Mouse (Mus musculus) small intestine, adult 2 months (tissue): ENCODE measurements around the gene Nfs1. TPM values are rescaled to one million over a fixed set of nuclear protein-coding genes. Genes with fewer than 3 reads are reported as not detected.

Experiments used
- H3K27ac ChIP-seq: fragments of 200-500 bp; 2 replicates; pipeline ENCODE4 v1.5.1; 2012; ENCODE audit warnings: low read depth, low read length, control low read depth, inconsistent platforms; ENCODE audit not compliant: insufficient read depth
- H3K27me3 ChIP-seq: fragments of 200-500 bp; 2 replicates; pipeline ENCODE4 v1.6.1; 2012; ENCODE audit warnings: mild to moderate bottlenecking, moderate library complexity, low read length, inconsistent platforms; ENCODE audit not compliant: control insufficient read depth, insufficient read depth
- H3K36me3 ChIP-seq: fragments of 200-500 bp; 2 replicates; pipeline ENCODE4 v1.6.1; 2012; ENCODE audit warnings: mild to moderate bottlenecking, low read length, control low read depth, inconsistent platforms; ENCODE audit not compliant: control insufficient read depth, insufficient read depth
- H3K4me1 ChIP-seq: fragments of 200-500 bp; 2 replicates; pipeline ENCODE4 v1.6.1; 2012; ENCODE audit warnings: low read length, inconsistent platforms, mixed read lengths; ENCODE audit not compliant: control insufficient read depth, insufficient read depth, insufficient read length
- H3K4me3 ChIP-seq: fragments of 200-500 bp; 2 replicates; pipeline ENCODE4 v1.5.1; 2012; ENCODE audit warnings: low read depth, mild to moderate bottlenecking, control low read depth, inconsistent platforms, low read length, moderate library complexity
- CTCF ChIP-seq: fragments of 200-500 bp; IDR thresholded peaks from 2 replicates; pipeline ENCODE4 v1.5.1; 2012; ENCODE audit warnings: low read depth, mild to moderate bottlenecking, control low read depth, inconsistent platforms, low read length, moderate library complexity, mixed read lengths; ENCODE audit not compliant: insufficient replicate concordance, insufficient read length; ENCODE audit errors: extremely low read depth
- POLR2A ChIP-seq: fragments of 200-500 bp; IDR thresholded peaks from 2 replicates; pipeline ENCODE4 v1.6.1; 2012; ENCODE audit warnings: low read depth, mild to moderate bottlenecking, control low read depth, inconsistent platforms, low read length, moderate library complexity
- WGBS: fragments of 180-500 bp; shearing (Covaris S2); methylation state at CpG from one replicate; pipeline ENCODE4 v1.1.7; 2018; 5-methylcytosine and 5-hydroxymethylcytosine counted together
- polyA plus RNA-seq: library from polyadenylated mRNA; depleted of rRNA; stranded (reverse); fragments of >200 nt; gene quantifications from 2 replicates; pipeline ENCODE4 v1.2.3, GENCODE M21; 2012; rRNA removed

Nfs1 gene
- polyA plus RNA-seq, 1 experiment = 40.3 TPM

GRCm38 (mm10) chr2:156080391-156080790, 63.6 kb downstream of the Nfs1 start:
- H3K36me3 ChIP-seq = peaks cover 36% of the 10 kb centered on the region
- no peak for TF ChIP-seq POLR2A
- TF ChIP-seq CTCF = no peak
- H3K4me1 ChIP-seq = no peaks in the 10 kb centered on the region
- no peak overlapping the region for H3K27ac ChIP-seq
- no peaks in the 10 kb centered on the region for H3K27me3 ChIP-seq
- 85% methylated on average over 7 of the region's 7 CpGs for WGBS
- no peak overlapping the region for H3K4me3 ChIP-seq

GRCm38 (mm10) chr2:156079674-156080073, 64.3 kb downstream of the Nfs1 start:
- Histone ChIP-seq H3K4me3 (no peak overlapping the region), H3K36me3 (peaks cover 42% of the 10 kb centered on the region), H3K27me3 (no peaks in the 10 kb centered on the region), H3K4me1 (no peaks in the 10 kb centered on the region), H3K27ac (no peak overlapping the region)
- TF ChIP-seq CTCF (no peak), POLR2A (no peak)
- 27% methylated on average over 4 of the region's 4 CpGs for WGBS

- Histone ChIP-seq H3K27me3 (no peaks in the 10 kb centered on the region), H3K36me3 (peaks cover 46% of the 10 kb centered on the region), H3K27ac (no peak overlapping the region), H3K4me3 (no peak overlapping the region), H3K4me1 (no peaks in the 10 kb centered on the region)
- WGBS = 78% methylated on average over 8 of the region's 8 CpGs
- no peak for TF ChIP-seq POLR2A
- no peak for TF ChIP-seq CTCF
Observed at GRCm38 (mm10) chr2:156079183-156079560, 64.8 kb downstream of the Nfs1 start.

GRCm38 (mm10) chr2:156078421-156079182, 65.4 kb downstream of the Nfs1 start:
- H3K36me3 ChIP-seq = peaks cover 51% of the 10 kb centered on the region
- WGBS = 83% methylated on average over 16 of the region's 16 CpGs
- TF ChIP-seq POLR2A = no peak
- TF ChIP-seq CTCF = no peak

GRCm38 (mm10) chr2:156077461-156077860, 66.5 kb downstream of the Nfs1 start:
- no peak for TF ChIP-seq POLR2A
- TF ChIP-seq CTCF = no peak
- H3K4me3 ChIP-seq = no peak overlapping the region
- H3K27me3 ChIP-seq = no peaks in the 10 kb centered on the region
- WGBS = 87% methylated on average over 7 of the region's 7 CpGs
- H3K4me1 ChIP-seq = no peaks in the 10 kb centered on the region
- no peak overlapping the region for H3K27ac ChIP-seq
- peaks cover 61% of the 10 kb centered on the region for H3K36me3 ChIP-seq

More at GRCm38 (mm10) chr2:156078421-156079182, 65.4 kb downstream of the Nfs1 start:
- H3K4me1 ChIP-seq = no peaks in the 10 kb centered on the region
- no peaks in the 10 kb centered on the region for H3K27me3 ChIP-seq
- no peak overlapping the region for H3K27ac ChIP-seq
- H3K4me3 ChIP-seq = no peak overlapping the region

- H3K4me3 ChIP-seq = no peak overlapping the region
- H3K27me3 ChIP-seq = no peaks in the 10 kb centered on the region
- WGBS = 94% methylated on average over 15 of the region's 15 CpGs
- TF ChIP-seq CTCF = no peak
- TF ChIP-seq POLR2A = no peak
- H3K4me1 ChIP-seq = no peaks in the 10 kb centered on the region
- peaks cover 64% of the 10 kb centered on the region for H3K36me3 ChIP-seq
- H3K27ac ChIP-seq = no peak overlapping the region
Observed at GRCm38 (mm10) chr2:156073725-156074124, 70.3 kb downstream of the Nfs1 start.

Other genes with a start within 250 kb of the Nfs1 start
- 9.0 and 9.6 TPM in 2 replicates for gene Uqcc1, start 213.9 kb downstream of the Nfs1 start, polyA plus RNA-seq
- not detected in 2 replicates for gene Gm15557, start 203.5 kb downstream of the Nfs1 start, polyA plus RNA-seq
- gene Gdf5, start 198.8 kb downstream of the Nfs1 start, polyA plus RNA-seq = not detected in 2 replicates
- 4.1 and 8.7 TPM in 2 replicates for gene Cep250, start 187.7 kb downstream of the Nfs1 start, polyA plus RNA-seq
- gene 6430550D23Rik, start 136.2 kb downstream of the Nfs1 start, polyA plus RNA-seq = 0.38 and 0.87 TPM in 2 replicates
- gene Ergic3, start 136.1 kb downstream of the Nfs1 start, polyA plus RNA-seq = 221 and 444 TPM in 2 replicates
- gene Fer1l4, start 91.2 kb downstream of the Nfs1 start, polyA plus RNA-seq = 0.14 and 11.5 TPM in 2 replicates
- gene Spag4, start 79.0 kb downstream of the Nfs1 start, polyA plus RNA-seq = 0.30 and 0.49 TPM in 2 replicates
- 18.6 and 51.2 TPM in 2 replicates for gene Cpne1, start 32.2 kb downstream of the Nfs1 start, polyA plus RNA-seq
- gene Rbm12, start 32.2 kb downstream of the Nfs1 start, polyA plus RNA-seq = 3.6 and 10.6 TPM in 2 replicates
- gene Gm28036, start 17.1 kb downstream of the Nfs1 start, polyA plus RNA-seq = 0.42 and 0.74 TPM in 2 replicates
- 162 and 200 TPM in 2 replicates for gene Romo1, start 147 bp downstream of the Nfs1 start, polyA plus RNA-seq
- gene Rbm39, start 36.1 kb upstream of the Nfs1 start, polyA plus RNA-seq = 35.4 and 49.5 TPM in 2 replicates
- gene Phf20, start 52.3 kb upstream of the Nfs1 start, polyA plus RNA-seq = 3.0 and 7.1 TPM in 2 replicates
- gene Cnbd2, start 168.1 kb upstream of the Nfs1 start, polyA plus RNA-seq = 0.19 and 0.48 TPM in 2 replicates
- 234 and 518 TPM in 2 replicates for gene Scand1, start 168.5 kb upstream of the Nfs1 start, polyA plus RNA-seq